Mouse (Mus musculus) MEL (cell line): Measurements from ENCODE around the gene Nucb1. TPM values are rescaled to one million over a fixed set of nuclear protein-coding genes. Genes with fewer than 3 reads are reported as not detected.

Experiments
- DNase-seq: peaks from one replicate; pipeline ENCODE4 v3.0.0; 2011; ENCODE audit warnings: low read depth, low spot score
- H3K27ac ChIP-seq: 2 replicates; pipeline ENCODE4 v1.5.1; 2012; ENCODE audit warnings: low read depth, mild to moderate bottlenecking, control low read depth, low read length, moderate library complexity; ENCODE audit not compliant: control insufficient read depth
- H3K27me3 ChIP-seq, 2 experiments: fragments of 150-350 bp in 1 of 2; sonication (generic) in 1 of 2; 2 replicates each; pipeline ENCODE4 v1.6.1; 2012; ENCODE audit warnings: low read length in 2 of 2, mild to moderate bottlenecking in 2 of 2, improper control_type of control experiment in 1 of 2, moderate library complexity in 1 of 2; ENCODE audit not compliant: insufficient read depth in 2 of 2, control insufficient read depth in 1 of 2
- H3K36me3 ChIP-seq, 2 experiments: 2 replicates each; pipeline ENCODE4 v1.6.1; 2012 to 2014; ENCODE audit warnings: low read length in 2 of 2, improper control_type of control experiment in 1 of 2, inconsistent platforms in 1 of 2, mild to moderate bottlenecking in 1 of 2; ENCODE audit not compliant: insufficient read depth in 2 of 2, control insufficient read depth in 1 of 2
- H3K4me1 ChIP-seq, 2 experiments: fragments of 150-350 bp in 1 of 2; sonication (generic) in 1 of 2; 2 replicates each; pipeline ENCODE4 v1.6.1; 2012; ENCODE audit warnings: low read length in 2 of 2, improper control_type of control experiment in 1 of 2, mild to moderate bottlenecking in 1 of 2; ENCODE audit not compliant: insufficient read depth in 2 of 2, control insufficient read depth in 1 of 2
- H3K4me3 ChIP-seq, 2 experiments: fragments of 150-350 bp in 1 of 2; sonication (generic) in 1 of 2; 2 replicates each; pipeline ENCODE4 v1.5.1; 2012; ENCODE audit warnings: low read depth in 2 of 2, low read length in 2 of 2, mild to moderate bottlenecking in 2 of 2, moderate library complexity in 2 of 2, control low read depth in 1 of 2, improper control_type of control experiment in 1 of 2; ENCODE audit not compliant: control insufficient read depth in 1 of 2, insufficient read depth in 1 of 2
- H3K79me2 ChIP-seq: 2 replicates; pipeline ENCODE4 v1.6.1; 2012; ENCODE audit warnings: mild to moderate bottlenecking, low read length, moderate library complexity; ENCODE audit not compliant: control insufficient read depth, poor library complexity, insufficient read depth
- H3K9ac ChIP-seq: 2 replicates; pipeline ENCODE4 v1.6.1; 2012; ENCODE audit warnings: low read depth, mild to moderate bottlenecking, control low read depth, low read length, moderate library complexity; ENCODE audit not compliant: control insufficient read depth, poor library complexity, severe bottlenecking
- H3K9me3 ChIP-seq: fragments of 150-350 bp; sonication (generic); replicated peaks from 2 replicates; pipeline ENCODE4 v1.6.1; 2012; ENCODE audit warnings: mild to moderate bottlenecking, low read length, improper control_type of control experiment, moderate library complexity; ENCODE audit not compliant: insufficient read depth
- BHLHE40 ChIP-seq: IDR thresholded peaks from 2 replicates; pipeline ENCODE4 v1.6.1; 2012; ENCODE audit warnings: low read depth, mild to moderate bottlenecking, inconsistent platforms, low read length, improper control_type of control experiment, borderline replicate concordance
- CTCF ChIP-seq, 3 experiments: IDR thresholded peaks in 2 of 3; conservative IDR thresholded peaks in 1 of 3; 2 replicates each; pipeline ENCODE4 v1.5.1; 2011 to 2012; ENCODE audit warnings: low read length in 3 of 3, low read depth in 2 of 3, mild to moderate bottlenecking in 2 of 3, improper control_type of control experiment in 1 of 3, inconsistent platforms in 1 of 3, mixed read lengths in 1 of 3, moderate library complexity in 1 of 3; ENCODE audit not compliant: control insufficient read depth in 1 of 3, insufficient read depth in 1 of 3, poor library complexity in 1 of 3, severe bottlenecking in 1 of 3
- ETS1 ChIP-seq: IDR thresholded peaks from 2 replicates; pipeline ENCODE4 v1.6.1; 2012; ENCODE audit warnings: low read depth, mild to moderate bottlenecking, inconsistent platforms, low read length, improper control_type of control experiment, moderate library complexity
- HCFC1 ChIP-seq: IDR thresholded peaks from 2 replicates; pipeline ENCODE4 v1.6.1; 2012; ENCODE audit warnings: low read depth, mild to moderate bottlenecking, inconsistent platforms, low read length, improper control_type of control experiment, moderate library complexity
- MAX ChIP-seq: IDR thresholded peaks from 2 replicates; pipeline ENCODE4 v1.6.1; 2011; ENCODE audit warnings: low read length, improper control_type of control experiment
- MAZ ChIP-seq: IDR thresholded peaks from 2 replicates; pipeline ENCODE4 v1.6.1; 2012; ENCODE audit warnings: low read depth, mild to moderate bottlenecking, inconsistent platforms, low read length, improper control_type of control experiment
- MEF2A ChIP-seq: IDR thresholded peaks from 2 replicates; pipeline ENCODE4 v1.6.1; 2014; ENCODE audit warnings: low read depth, mild to moderate bottlenecking, inconsistent platforms, low read length, improper control_type of control experiment; ENCODE audit not compliant: poor library complexity, insufficient replicate concordance, severe bottlenecking; ENCODE audit errors: extremely low read depth
- MXI1 ChIP-seq: IDR thresholded peaks from 2 replicates; pipeline ENCODE4 v1.6.1; 2011; ENCODE audit warnings: mild to moderate bottlenecking, low read depth, low read length, improper control_type of control experiment
- MYC ChIP-seq: IDR thresholded peaks from 2 replicates; pipeline ENCODE4 v1.6.1; 2011; ENCODE audit warnings: low read depth, mild to moderate bottlenecking, low read length, improper control_type of control experiment, moderate library complexity
- NELFE ChIP-seq: IDR thresholded peaks from 2 replicates; pipeline ENCODE4 v1.6.1; 2011; ENCODE audit warnings: low read depth, low read length, improper control_type of control experiment
- RAD21 ChIP-seq: IDR thresholded peaks from 2 replicates; pipeline ENCODE4 v1.6.1; 2011; ENCODE audit warnings: mild to moderate bottlenecking, low read depth, low read length, improper control_type of control experiment
- RCOR1 ChIP-seq: IDR thresholded peaks from 2 replicates; pipeline ENCODE4 v1.6.1; 2012; ENCODE audit warnings: low read depth, mild to moderate bottlenecking, inconsistent platforms, low read length, improper control_type of control experiment
- SIN3A ChIP-seq: IDR thresholded peaks from 2 replicates; pipeline ENCODE4 v1.6.1; 2012; ENCODE audit warnings: low read length, improper control_type of control experiment, inconsistent platforms
- SMC3 ChIP-seq: IDR thresholded peaks from 2 replicates; pipeline ENCODE4 v1.6.1; 2011; ENCODE audit warnings: low read depth, low read length, improper control_type of control experiment
- TBP ChIP-seq: IDR thresholded peaks from 2 replicates; pipeline ENCODE4 v1.8.0; 2011; ENCODE audit warnings: low read depth, low read length, improper control_type of control experiment
- ZC3H11A ChIP-seq: IDR thresholded peaks from 2 replicates; pipeline ENCODE4 v1.6.1; 2012; ENCODE audit warnings: low read depth, mild to moderate bottlenecking, inconsistent platforms, low read length, improper control_type of control experiment
- ZNF384 ChIP-seq: IDR thresholded peaks from 2 replicates; pipeline ENCODE4 v1.6.1; 2012; ENCODE audit warnings: low read depth, mild to moderate bottlenecking, inconsistent platforms, low read length, improper control_type of control experiment
- polyA plus RNA-seq, 2 experiments: library from polyadenylated mRNA; stranded (reverse) in 1 of 2; unstranded in 1 of 2; fragments of >175 nt in 1 of 2; fragments of >200 nt in 1 of 2; gene quantifications; 2 replicates each; pipeline versions ENCODE4 v1.2.1 to v1.2.4; 2012; ENCODE audit warnings: low replicate concordance in 2 of 2, low read depth in 1 of 2; ENCODE audit not compliant: insufficient read length in 2 of 2, insufficient read depth in 1 of 2, missing spikeins in 1 of 2
- total RNA-seq: library from RNA; depleted of rRNA; stranded (reverse); fragments of 300-350 nt; gene quantifications from 2 replicates; pipeline ENCODE4 v1.2.3, GENCODE M21; 2012

Gene Nucb1
- total and polyA plus RNA-seq, 3 experiments: 92.3 to 343 (median 196) TPM

DNA sequence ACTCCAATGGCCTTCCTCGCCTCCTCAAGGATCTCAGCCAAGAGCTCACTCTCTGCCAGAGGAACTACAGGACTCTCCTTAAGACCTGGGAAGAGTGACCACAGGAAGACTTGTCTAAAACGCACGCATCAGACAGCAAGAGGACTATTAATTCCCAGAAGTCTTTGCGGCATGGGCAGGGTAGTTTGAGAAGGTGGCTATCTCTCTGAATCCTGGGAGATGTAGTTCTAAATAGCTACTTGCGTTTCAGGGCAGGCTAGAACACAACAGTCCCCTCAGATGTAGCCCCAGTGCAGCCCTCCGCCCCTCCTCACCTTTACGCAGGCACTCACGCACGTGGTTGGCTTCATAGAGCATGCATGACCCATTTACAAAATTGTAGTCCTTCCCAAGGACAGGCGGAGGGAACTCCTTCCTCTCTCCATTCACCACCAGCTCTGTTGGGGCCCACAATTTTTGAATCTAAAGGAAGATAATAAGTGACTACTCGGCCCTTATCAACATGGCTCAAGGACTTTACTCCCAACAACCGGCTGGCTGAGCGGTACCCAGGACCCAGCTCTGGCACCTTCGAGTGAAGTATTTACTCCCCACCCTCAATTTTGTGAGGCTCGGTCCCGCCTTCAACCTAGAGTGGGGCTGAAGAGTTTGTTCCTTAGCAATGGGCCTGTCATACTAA lies 34.8 kb downstream of the Nucb1 start (continued):
- TF ChIP-seq BHLHE40: no peak
- TF ChIP-seq MAZ: no peak
- no peak for TF ChIP-seq ZC3H11A
- peak; percentile 80 for TF ChIP-seq NELFE
- TF ChIP-seq, all 39 proteins: peak for 14

DNA sequence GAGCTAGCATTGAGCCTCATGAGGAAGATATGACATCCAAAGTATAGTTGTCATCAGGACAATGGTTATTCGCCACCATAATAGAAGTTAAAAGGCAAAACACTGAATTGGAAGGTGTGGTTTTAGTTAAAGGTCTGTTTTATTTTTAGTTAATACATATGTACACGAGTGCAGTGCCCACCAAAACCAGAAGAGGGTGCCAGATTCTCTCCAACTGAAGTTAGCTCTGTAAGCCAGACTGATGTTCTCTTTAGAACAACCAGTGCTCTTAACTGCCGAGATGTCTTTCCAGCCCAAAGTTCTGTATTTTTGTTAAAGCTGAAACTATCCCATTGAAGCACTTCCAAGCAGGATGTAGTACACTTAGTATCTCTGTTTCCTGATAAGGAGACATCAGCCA lies 39.3 kb downstream of the Nucb1 start:
- H3K27ac ChIP-seq: no peak overlapping the region
- H3K9me3 ChIP-seq: no peaks in the 10 kb centered on the region
- peaks cover 10% of the 10 kb centered on the region for H3K79me2 ChIP-seq
- no peaks in the 10 kb centered on the region for H3K27me3 ChIP-seq
- H3K9ac ChIP-seq: peak overlapping the region; percentile 31
- H3K36me3 ChIP-seq: peaks cover 0 to 16% of the 10 kb centered on the region in 2 experiments; a peak in 2 of 4 replicates
- H3K4me3 ChIP-seq: no peak overlapping the region
- TF ChIP-seq MEF2A: no peak
- no peak for TF ChIP-seq MAX
- TF ChIP-seq ZNF384: peak; percentile 52; the same call in 1 of the 2 replicates
- TF ChIP-seq ZC3H11A: peak; percentile 87
- TF ChIP-seq HCFC1: peak; percentile 68
- TF ChIP-seq RAD21: peak; percentile 86
- TF ChIP-seq CTCF (IDR thresholded peaks at IDR 0.05 in 2 of 3, conservative IDR thresholded peaks at IDR 0.05 in 1 of 3; ENCODE audit: control insufficient read depth in 1 of 3, insufficient read depth in 1 of 3, low read depth in 2 of 3, low read length in 3 of 3, poor library complexity in 1 of 3, severe bottlenecking in 1 of 3): peak; percentile 46 to 90 (median 82)
- peak; percentile 63; the same call in 1 of the 2 replicates for TF ChIP-seq MYC
- TF ChIP-seq MXI1: peak; percentile 55; the same call in 1 of the 2 replicates
- peak; percentile 82 for TF ChIP-seq SIN3A
- 0 out of 2 replicates have a peak, but pooled peaks have one; percentile 26 for TF ChIP-seq BHLHE40
- TF ChIP-seq TBP: no peak
- TF ChIP-seq ETS1: 0 out of 2 replicates have a peak, but pooled peaks have one; percentile 10
- peak; percentile 82 for TF ChIP-seq SMC3
- TF ChIP-seq RCOR1: no peak
- H3K4me1 ChIP-seq: peaks cover 3 to 31% of the 10 kb centered on the region in 2 experiments
- peak; percentile 89 for DNase-seq
